Mouse (Mus musculus) liver, postnatal 0 days (tissue): ENCODE measurements at regions not wholly inside any gene's neighbourhood (a gene's known extent, or its start where the extent isn't known, plus 50 kb on each side); places are given as distances from the start of the nearest gene placed in this dataset.

Source experiments
- CTCF ChIP-seq: sonication (generic); IDR thresholded peaks from 2 replicates; pipeline ENCODE4 v1.5.1; 2016; ENCODE audit warnings: antibody characterized with exemption, low read depth
- EP300 ChIP-seq: IDR thresholded peaks from 2 replicates; pipeline ENCODE4 v1.6.1; 2016; ENCODE audit warnings: antibody characterized with exemption, low read depth, mild to moderate bottlenecking

DNA sequence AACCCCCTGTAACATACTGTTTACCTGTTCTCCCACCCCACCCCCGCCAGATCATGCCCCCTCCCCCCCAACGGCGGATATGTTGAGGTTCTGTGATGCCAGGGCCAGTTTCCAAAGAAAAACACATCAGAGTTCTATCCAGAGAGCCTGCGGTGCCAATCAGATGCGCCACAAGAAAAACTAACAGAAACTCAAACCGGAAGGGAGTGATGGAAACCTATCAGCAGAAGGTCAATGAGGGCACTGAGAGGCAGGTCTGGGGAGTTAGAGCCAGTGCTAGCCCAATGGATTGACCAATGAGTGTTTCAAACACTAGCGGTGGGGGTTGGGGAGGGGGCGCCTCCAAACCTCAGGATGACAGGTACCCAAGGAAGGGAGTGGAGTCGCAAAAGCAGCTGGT, 132.7 kb upstream of the Dynlrb2 start:
- TF ChIP-seq CTCF = no peak
- no peak for TF ChIP-seq EP300
